Mouse (Mus musculus) C2C12 (cell line): ENCODE data around the gene Hsdl2. TPM values are rescaled to one million over a fixed set of nuclear protein-coding genes. Genes with fewer than 3 reads are reported as not detected.
A peak's percentile ranks its signal among the peaks of the same experiment; 100 is the strongest.

ENCODE experiments used
- H3K27me3 ChIP-seq: one replicate; pipeline ENCODE4 v1.6.1; 2011; ENCODE audit not compliant: control insufficient read depth, insufficient read depth, insufficient read length
- H3K36me3 ChIP-seq: one replicate; pipeline ENCODE4 v1.6.1; 2011; ENCODE audit not compliant: control insufficient read depth, insufficient read depth
- H3K4me3 ChIP-seq: one replicate; pipeline ENCODE4 v1.5.1; 2011; ENCODE audit warnings: mild to moderate bottlenecking, control low read depth; ENCODE audit not compliant: poor library complexity, insufficient read depth, severe bottlenecking
- H3K79me2 ChIP-seq: one replicate; pipeline ENCODE4 v1.6.1; 2011; ENCODE audit not compliant: control insufficient read depth, insufficient read depth
- H3K79me3 ChIP-seq: one replicate; pipeline ENCODE4 v1.6.1; 2011; ENCODE audit warnings: low read depth, control low read depth
- H3ac ChIP-seq: one replicate; pipeline ENCODE3; 2011; ENCODE audit warnings: low read depth; ENCODE audit not compliant: control insufficient read depth, insufficient read length
- CEBPB ChIP-seq: IDR thresholded peaks from one replicate; pipeline ENCODE4 v1.6.1; 2011; ENCODE audit warnings: low read depth, mild to moderate bottlenecking, control low read depth, moderate library complexity
- CTCF ChIP-seq: IDR thresholded peaks from one replicate; pipeline ENCODE4 v1.5.1; 2011; ENCODE audit not compliant: control insufficient read depth, insufficient read depth, insufficient read length
- FOSL1 ChIP-seq: IDR thresholded peaks from one replicate; pipeline ENCODE4 v1.8.0; 2011; ENCODE audit warnings: mild to moderate bottlenecking, low read length; ENCODE audit not compliant: poor library complexity, insufficient read depth, severe bottlenecking
- MAX ChIP-seq: IDR thresholded peaks from one replicate; pipeline ENCODE4 v1.6.1; 2011; ENCODE audit warnings: mild to moderate bottlenecking, control low read depth
- MYOD1 ChIP-seq: IDR thresholded peaks from one replicate; pipeline ENCODE4 v1.6.1; 2011; ENCODE audit warnings: low read depth; ENCODE audit not compliant: control insufficient read depth, insufficient read length
- MYOG ChIP-seq: IDR thresholded peaks from one replicate; pipeline ENCODE4 v1.6.1; 2011; ENCODE audit not compliant: control insufficient read depth, insufficient read length; ENCODE audit errors: extremely low read depth
- USF1 ChIP-seq: IDR thresholded peaks from one replicate; pipeline ENCODE4 v1.6.1; 2011; ENCODE audit warnings: low read depth, mild to moderate bottlenecking, control low read depth, moderate library complexity
- polyA plus RNA-seq: library from polyadenylated mRNA; unstranded; fragments of >200 nt; fragmentation: generic; extraction: Trizol; gene quantifications from one replicate; pipeline ENCODE4 v1.2.1, GENCODE M21; 2012; ENCODE audit warnings: missing spikeins

The Hsdl2 gene
- polyA plus RNA-seq, 1 experiment: 6.3 TPM

DNA sequence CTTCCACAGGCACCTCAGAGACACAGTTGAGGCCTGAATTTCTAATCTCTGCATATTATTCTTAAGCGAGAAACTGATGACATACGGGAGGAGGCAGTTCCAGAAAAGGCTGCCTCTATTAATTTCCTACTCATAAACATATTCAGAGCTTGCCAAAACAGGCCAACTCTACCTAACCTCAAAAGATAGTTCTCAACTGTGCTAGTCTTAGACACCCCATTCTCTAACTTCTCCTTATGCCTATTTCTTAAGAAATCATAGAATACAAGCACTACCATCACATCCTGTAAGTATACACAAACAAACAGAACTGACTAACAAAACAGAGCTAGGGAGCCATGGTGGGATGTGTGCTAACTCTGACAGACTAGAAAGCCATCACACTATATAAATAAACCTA, 36.7 kb upstream of the Hsdl2 start:
- no peak overlapping the region for H3K4me3 ChIP-seq
- no peak for TF ChIP-seq MAX
- no peak for TF ChIP-seq CTCF
- no peak for TF ChIP-seq CEBPB
- no peak for TF ChIP-seq USF1
- no peak for TF ChIP-seq MYOD1
- no peak for TF ChIP-seq MYOG
- no peak for TF ChIP-seq FOSL1
- peaks cover 95% of the 10 kb centered on the region for H3K79me2 ChIP-seq
- no peaks in the 10 kb centered on the region for H3K36me3 ChIP-seq
- no peak overlapping the region for H3ac ChIP-seq
- peaks cover 86% of the 10 kb centered on the region for H3K79me3 ChIP-seq
- no peaks in the 10 kb centered on the region for H3K27me3 ChIP-seq

DNA sequence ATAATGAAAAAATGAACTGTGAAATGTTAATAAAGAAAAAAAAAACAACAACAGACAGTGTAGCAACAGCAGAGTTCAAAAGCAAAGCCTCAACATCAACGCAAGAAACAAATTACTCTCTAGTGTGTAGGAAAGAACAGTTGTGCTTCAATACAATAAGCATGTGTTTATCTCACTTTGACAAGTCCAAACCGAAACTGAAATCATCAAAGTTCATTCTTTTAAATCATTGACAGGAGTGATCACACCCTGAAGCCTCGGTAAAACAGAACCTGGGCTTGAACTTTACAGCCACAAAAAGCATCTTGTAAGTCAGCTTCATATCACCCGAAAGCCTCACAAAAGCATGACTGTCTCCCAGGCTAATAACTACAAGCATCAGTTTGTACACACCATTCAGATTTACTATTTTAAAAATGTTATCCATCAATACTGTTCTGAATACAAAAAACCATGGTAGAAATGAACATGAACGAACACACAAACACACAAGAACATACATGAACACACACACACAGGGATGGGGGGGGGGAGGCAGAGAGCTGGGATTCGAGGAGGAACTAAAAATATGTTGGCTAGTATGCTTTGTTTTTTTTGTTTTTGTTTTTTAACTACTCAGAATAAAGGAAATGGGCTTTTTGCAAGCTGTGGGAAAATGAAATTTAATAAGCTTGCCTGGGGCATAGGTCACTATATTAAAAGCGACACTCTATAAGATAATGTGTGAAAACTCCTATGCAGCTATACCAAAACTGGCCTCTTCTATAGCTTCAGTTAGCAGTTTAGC, 34.9 kb upstream of the Hsdl2 start:
- Histone ChIP-seq H3K27me3 (no peaks in the 10 kb centered on the region), H3K79me3 (peaks cover 69% of the 10 kb centered on the region), H3K36me3 (no peaks in the 10 kb centered on the region), H3K4me3 (no peak overlapping the region), H3ac (no peak overlapping the region), H3K79me2 (peaks cover 76% of the 10 kb centered on the region)
- TF ChIP-seq USF1 (no peak), CTCF (no peak), MYOG (no peak), FOSL1 (no peak), MYOD1 (no peak)

DNA sequence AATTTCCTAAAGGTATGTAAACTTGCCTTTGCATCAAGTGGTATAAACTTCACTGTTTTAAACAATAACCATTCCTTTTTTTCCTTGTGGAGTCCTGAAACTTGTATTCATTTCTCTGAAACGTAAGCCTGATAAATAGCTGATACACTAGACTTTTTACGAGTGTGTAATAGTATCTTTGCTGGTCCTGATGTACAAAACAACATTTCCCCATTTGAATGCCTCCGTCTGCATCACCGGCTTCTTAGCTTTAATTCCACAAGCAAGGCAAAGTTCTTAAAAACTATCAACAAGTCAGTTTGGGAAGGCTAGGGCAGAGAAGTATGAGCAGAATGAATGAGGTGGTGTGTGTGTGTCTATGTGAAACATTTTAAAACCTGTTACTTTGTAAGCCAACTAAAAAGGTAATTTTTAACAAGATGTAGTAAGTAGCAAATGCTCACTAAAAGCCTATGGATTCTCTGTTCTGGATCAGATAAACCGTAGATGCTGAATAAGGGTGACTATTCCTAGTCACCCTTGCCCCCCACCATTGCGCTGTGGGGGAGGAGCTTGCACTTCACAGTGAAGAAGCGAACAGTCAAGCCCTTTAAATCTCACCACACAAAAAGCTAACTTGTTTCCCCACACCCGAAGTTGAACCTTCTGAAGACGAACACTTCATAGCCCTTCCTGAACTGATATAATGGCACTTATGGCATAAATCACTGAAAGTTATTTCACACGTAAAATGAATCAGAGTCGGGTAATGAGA, 34.0 kb upstream of the Hsdl2 start:
- no peaks in the 10 kb centered on the region for H3K36me3 ChIP-seq
- H3ac ChIP-seq: peak overlapping the region; percentile 28
- H3K79me2 ChIP-seq: peaks cover 68% of the 10 kb centered on the region
- H3K27me3 ChIP-seq: no peaks in the 10 kb centered on the region
- TF ChIP-seq FOSL1: no peak
- no peak for TF ChIP-seq CEBPB
- TF ChIP-seq MYOG: no peak
- no peak for TF ChIP-seq MYOD1
- peak overlapping the region; percentile 78 for H3K4me3 ChIP-seq
- peaks cover 62% of the 10 kb centered on the region for H3K79me3 ChIP-seq

DNA sequence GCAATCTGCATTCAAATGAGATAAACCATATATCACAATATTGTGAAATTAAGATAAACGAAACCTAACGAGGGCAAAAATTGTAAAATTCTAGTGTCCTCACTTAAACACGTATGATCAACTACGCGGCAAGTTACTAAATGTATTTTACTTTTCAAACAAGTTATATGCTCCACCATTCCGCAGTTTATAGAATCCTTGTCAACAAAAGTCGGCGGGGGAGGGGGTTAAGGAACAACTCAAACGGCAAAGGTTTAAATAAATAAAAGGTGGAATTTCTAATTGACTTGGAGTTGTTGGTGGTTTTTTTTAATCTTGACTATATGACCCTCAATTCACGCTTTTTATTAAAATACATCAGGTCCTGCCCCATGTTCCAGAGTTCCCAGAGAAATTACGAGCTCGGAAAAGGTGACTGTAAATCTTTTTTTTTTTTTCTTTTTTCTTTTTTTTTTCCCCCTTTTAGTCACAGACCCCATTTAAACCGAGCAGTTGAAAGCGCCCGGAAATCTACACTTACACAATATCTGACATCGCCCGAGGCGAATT, 33.3 kb upstream of the Hsdl2 start:
- Histone ChIP-seq H3K4me3 (peak overlapping the region; percentile 78), H3K36me3 (no peaks in the 10 kb centered on the region), H3K79me3 (peaks cover 54% of the 10 kb centered on the region), H3K27me3 (no peaks in the 10 kb centered on the region), H3ac (peak overlapping the region; percentile 83), H3K79me2 (peaks cover 60% of the 10 kb centered on the region)
- TF ChIP-seq CEBPB: peak; percentile 45
- no peak for TF ChIP-seq MAX

DNA sequence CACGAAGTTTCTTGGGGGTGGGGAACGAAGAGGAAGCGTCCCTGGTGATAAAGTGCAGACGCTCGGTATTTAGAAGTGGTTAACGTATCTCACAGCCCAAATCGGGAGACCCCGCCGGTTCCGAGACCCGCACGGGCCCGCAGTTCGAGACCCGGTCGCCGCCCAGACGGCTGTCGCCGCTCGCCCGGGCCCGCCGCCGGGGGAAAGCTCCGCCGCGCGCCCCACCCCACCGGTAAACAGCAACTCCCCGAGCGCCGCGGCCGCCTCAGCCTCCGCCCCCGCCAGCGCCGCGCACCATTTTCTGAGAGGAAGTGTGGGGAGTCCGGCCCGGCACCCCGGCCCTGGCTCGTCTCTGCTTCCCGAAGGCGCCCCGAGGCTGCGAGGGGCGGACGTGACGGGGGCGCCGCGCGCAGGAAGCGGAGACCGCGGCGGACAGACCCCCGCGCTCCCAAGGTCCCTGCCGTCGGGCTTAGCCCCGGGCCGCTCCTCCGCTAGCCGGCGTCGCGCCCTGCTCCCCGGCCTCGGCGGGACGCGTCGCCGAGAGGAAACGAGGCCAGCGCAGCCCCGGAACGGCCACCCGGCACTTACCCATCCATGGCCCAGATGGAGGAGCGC, 32.7 kb upstream of the Hsdl2 start:
- Histone ChIP-seq H3K36me3 (no peaks in the 10 kb centered on the region), H3K79me3 (peaks cover 48% of the 10 kb centered on the region), H3K4me3 (peak overlapping the region; percentile 78), H3ac (peak overlapping the region; percentile 83), H3K79me2 (peaks cover 55% of the 10 kb centered on the region), H3K27me3 (no peaks in the 10 kb centered on the region)
- TF ChIP-seq CTCF: no peak
- TF ChIP-seq MYOG: no peak
- TF ChIP-seq FOSL1: no peak
- no peak for TF ChIP-seq MAX
- no peak for TF ChIP-seq MYOD1
